Mouse (Mus musculus): ENCODE results near the gene Gm49333.

DNA sequence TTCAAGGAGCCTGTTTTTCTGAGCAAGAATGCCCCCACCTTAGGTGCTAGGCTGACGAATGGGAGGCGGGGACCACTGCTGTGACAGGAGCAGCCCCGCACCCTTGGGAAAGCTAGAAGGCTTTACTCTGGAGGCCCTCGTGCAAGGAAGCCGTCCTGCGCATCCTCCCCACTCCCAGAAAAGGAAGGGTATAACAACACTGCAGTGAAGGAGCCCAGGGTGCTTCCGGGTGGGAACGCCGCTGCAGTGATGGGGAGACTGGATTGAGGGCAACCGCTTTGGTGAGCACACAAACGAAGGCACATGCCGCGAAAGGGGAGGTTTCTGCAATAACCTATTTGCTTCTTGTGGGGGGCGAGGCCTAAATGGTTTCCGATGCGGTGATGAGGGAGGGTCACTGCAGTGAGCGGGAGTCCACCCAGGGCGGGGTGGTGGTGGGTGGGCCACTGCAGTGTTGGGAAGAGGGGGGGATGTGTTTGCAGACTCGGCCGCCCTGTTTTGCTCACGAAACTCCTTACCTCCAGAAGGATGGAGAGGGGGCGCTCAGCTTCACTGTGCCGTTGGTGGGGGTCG lies 22.0 kb upstream of the Gm49333 start, which contains the start of gene Vwa5b2:
- TF ChIP-seq SIN3A (IDR thresholded peaks at IDR 0.05; ENCODE audit: low read length) (no peak), CTCF (IDR thresholded peaks at IDR 0.05 in 2 of 3, conservative IDR thresholded peaks at IDR 0.05 in 1 of 3; ENCODE audit: control insufficient read depth in 1 of 3, insufficient read depth in 1 of 3, low read depth in 2 of 3, low read length in 3 of 3, poor library complexity in 1 of 3, severe bottlenecking in 1 of 3) (no peak), POLR2A (IDR thresholded peaks at IDR 0.05; ENCODE audit: control insufficient read depth in 1 of 2, insufficient read depth in 1 of 2, low read depth in 1 of 2, low read length in 2 of 2, poor library complexity in 1 of 2) (no peak), HCFC1 (IDR thresholded peaks at IDR 0.05; ENCODE audit: low read depth, low read length) (no peak)

Measured in MEL (cell line).